In the genomic region with DNA sequence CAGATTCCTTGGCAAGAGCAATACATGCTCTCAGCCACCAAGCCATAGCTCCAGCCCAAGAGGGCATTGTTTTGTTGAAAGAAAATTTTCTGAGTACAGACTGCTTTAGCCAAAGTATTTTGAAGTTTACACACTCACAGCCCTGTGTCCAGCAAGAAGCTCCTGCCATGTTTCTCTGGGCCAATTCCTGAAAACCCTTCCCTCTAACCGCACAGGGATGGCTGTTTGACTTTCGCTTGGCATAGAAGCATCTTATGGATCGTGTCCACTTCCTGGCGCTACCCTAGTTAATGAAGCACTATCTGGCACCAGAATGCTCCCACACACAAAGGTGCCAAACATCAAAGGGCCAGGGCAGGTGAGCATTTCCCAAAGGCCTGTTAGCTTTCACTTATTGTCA, we compare ENCODE assay signal across 32 mouse cellular contexts. TPM values are rescaled to one million over a fixed set of nuclear protein-coding genes. Genes with fewer than 3 reads are reported as not detected.
DNase-seq lines count a peak whose midpoint lies in the region; ATAC-seq and TF ChIP-seq lines count a peak whose summit lies in the region.
"Had no signal": no experiment of that assay in that cellular context is flagged by ENCODE, and none has a peak within 500 bp of the region (broad histone marks: within the 10 kb centered on the region; RNA-seq: fewer than 3 reads in every experiment).

No protein-coding gene starts in this region.

- 89% methylated on average over 4 of the region's 4 CpGs for WGBS in heart, embryonic 11.5 days (ENCODE audit: insufficient replicate concordance)

- peak; percentile 80 for DNase-seq in heart, adult 11 months
- no peak for DNase-seq in testis, postnatal 14 days (ENCODE audit: low spot score)
- peak; percentile 15 to 56 for DNase-seq in cerebellum, postnatal 14 days
- DNase-seq: adrenal gland, adult 8-10 months; B cell, adult 2 months; kidney, postnatal 36 days; liver, embryonic 13.5 days; lung, adult 18-20 months; lung, postnatal 4 days; right cerebral cortex, postnatal 25 days; spleen, adult 18-20 months; thymus, adult 2 months; thymus, postnatal 36 days had no signal

- TF ChIP-seq CTCF in testis, adult 2 months (IDR thresholded peaks at IDR 0.05; ENCODE audit: control insufficient read depth, insufficient read depth, insufficient replicate concordance, low read depth, low read length) = no peak

- H3K27ac ChIP-seq in heart, embryonic 11.5 days (ENCODE audit: low read depth, low read length) = no peak overlapping the region
- H3K27ac ChIP-seq in testis, adult 2 months (ENCODE audit: control insufficient read depth, insufficient read depth, low read depth, low read length) = no peak overlapping the region
- H3K27ac ChIP-seq: embryonic facial prominence, embryonic 13.5 days; heart, embryonic 15.5 days; kidney, embryonic 15.5 days; layer of hippocampus, adult 2 months; left cerebral cortex, adult 2 months; limb, embryonic 13.5 days; liver, embryonic 13.5 days; midbrain, embryonic 13.5 days had no signal

- no peak for ATAC-seq in heart, embryonic 11.5 days (replicated peaks; ENCODE audit: insufficient number of reproducible peaks, low FRiP score, low TSS enrichment)
- ATAC-seq in megakaryocyte-erythroid progenitor cell, adult 5-6 weeks (replicated peaks; ENCODE audit: low FRiP score, low TSS enrichment, poor library complexity, severe bottlenecking) = no peak
- ATAC-seq in activated CD4-positive, CD25-positive, alpha-beta regulatory T cell, adult 4 months = no peak
- ATAC-seq: forebrain, embryonic 16.5 days; hindbrain, embryonic 16.5 days; intestine, embryonic 16.5 days; lung, postnatal 0 days; midbrain, embryonic 13.5 days had no signal

- no peak overlapping the region for H3K4me2 ChIP-seq in heart, embryonic 11.5 days
- H3K4me2 ChIP-seq: embryonic facial prominence, embryonic 13.5 days; heart, embryonic 15.5 days; kidney, embryonic 15.5 days; limb, embryonic 13.5 days; liver, embryonic 13.5 days; midbrain, embryonic 13.5 days had no signal

- no peak overlapping the region for H3K4me3 ChIP-seq in heart, embryonic 11.5 days (ENCODE audit: low read depth, low read length)
- H3K4me3 ChIP-seq in testis, adult 2 months (ENCODE audit: control insufficient read depth, low read depth, low read length) = peak overlapping the region; percentile 45; the same call in 1 of the 2 replicates
- H3K4me3 ChIP-seq: embryonic facial prominence, embryonic 13.5 days; heart, embryonic 15.5 days; kidney, embryonic 15.5 days; layer of hippocampus, adult 2 months; left cerebral cortex, adult 2 months; limb, embryonic 13.5 days; liver, embryonic 13.5 days; megakaryocyte, embryonic 14.5 days; midbrain, embryonic 13.5 days had no signal

- no peaks in the 10 kb centered on the region for H3K27me3 ChIP-seq in heart, embryonic 11.5 days (ENCODE audit: control insufficient read depth, insufficient read depth, low read length)
- H3K27me3 ChIP-seq in testis, adult 2 months (ENCODE audit: control insufficient read depth, insufficient read depth, low read length) = no peaks in the 10 kb centered on the region
- H3K27me3 ChIP-seq: embryonic facial prominence, embryonic 13.5 days; heart, embryonic 15.5 days; kidney, embryonic 15.5 days; limb, embryonic 13.5 days had no signal

- no peak for TF ChIP-seq POLR2A in testis, adult 2 months (IDR thresholded peaks at IDR 0.05; ENCODE audit: control insufficient read depth, low read depth, low read length)

- no peaks in the 10 kb centered on the region for H3K4me1 ChIP-seq in heart, embryonic 11.5 days (ENCODE audit: control insufficient read depth, insufficient read depth, low read length)
- H3K4me1 ChIP-seq in testis, adult 2 months (ENCODE audit: control insufficient read depth, insufficient read depth, low read length) = peaks cover 7% of the 10 kb centered on the region
- H3K4me1 ChIP-seq: embryonic facial prominence, embryonic 13.5 days; heart, embryonic 15.5 days; limb, embryonic 13.5 days; liver, embryonic 13.5 days; megakaryocyte, embryonic 14.5 days; midbrain, embryonic 13.5 days had no signal

- no peaks in the 10 kb centered on the region for H3K36me3 ChIP-seq in heart, embryonic 11.5 days (ENCODE audit: control insufficient read depth, insufficient read depth, low read length)
- H3K36me3 ChIP-seq in testis, adult 2 months (ENCODE audit: control insufficient read depth, insufficient read depth, low read length) = no peaks in the 10 kb centered on the region
- H3K36me3 ChIP-seq: embryonic facial prominence, embryonic 13.5 days; heart, embryonic 15.5 days; kidney, embryonic 15.5 days; limb, embryonic 13.5 days; liver, embryonic 13.5 days; midbrain, embryonic 13.5 days had no signal

- no peak overlapping the region for H3K9ac ChIP-seq in heart, embryonic 11.5 days (ENCODE audit: low read depth, low read length)
- H3K9ac ChIP-seq: embryonic facial prominence, embryonic 13.5 days; heart, embryonic 15.5 days; kidney, embryonic 15.5 days; limb, embryonic 13.5 days; liver, embryonic 13.5 days; midbrain, embryonic 13.5 days had no signal

- no peaks in the 10 kb centered on the region for H3K9me3 ChIP-seq in heart, embryonic 11.5 days (replicated peaks; ENCODE audit: control insufficient read depth, low read length)
- H3K9me3 ChIP-seq: embryonic facial prominence, embryonic 13.5 days; heart, embryonic 15.5 days; kidney, embryonic 15.5 days; limb, embryonic 13.5 days; liver, embryonic 13.5 days; megakaryocyte, embryonic 14.5 days; midbrain, embryonic 13.5 days had no signal

RNA-seq across cellular contexts. Expression of gene Lipt2, which starts 10.5 kb away (rescaled TPM):
- polyA plus RNA-seq in heart, embryonic 11.5 days (2014; fragmentation: Nextera tagmentation; extraction: Ambion mirVana) = 12.8 and 17.3 TPM in 2 replicates
- 2.2 TPM in 2 replicates for polyA plus RNA-seq in testis, adult 2 months (2012; rRNA removed)
- total RNA-seq in megakaryocyte-erythroid progenitor cell, adult 5-6 weeks (2014; fragmentation: Nextera tagmentation) = 5.2 and 13.0 TPM in 2 replicates
- total RNA-seq in megakaryocyte-erythroid progenitor cell, adult 5-6 weeks (2017) = 8.5 and 16.9 TPM in 2 replicates
- under 1 TPM in 1 of 2 experiments, not detected in 1; 0.56 TPM for polyA plus RNA-seq in activated CD4-positive, CD25-positive, alpha-beta regulatory T cell, adult 4 months (2017; shearing (Covaris generic))
- total RNA-seq: monocyte, adult 5-6 weeks had no signal

RNA-seq across cellular contexts. Expression of gene Pold3, which starts 27.2 kb away (rescaled TPM):
- 44.6 and 50.6 TPM in 2 replicates for polyA plus RNA-seq in heart, embryonic 11.5 days (2014; fragmentation: Nextera tagmentation; extraction: Ambion mirVana)
- 50.6 and 51.6 TPM in 2 replicates for polyA plus RNA-seq in testis, adult 2 months (2012; rRNA removed)
- 91.8 and 98.7 TPM in 2 replicates for total RNA-seq in megakaryocyte-erythroid progenitor cell, adult 5-6 weeks (2014; fragmentation: Nextera tagmentation)
- 97.0 and 121 TPM in 2 replicates for total RNA-seq in megakaryocyte-erythroid progenitor cell, adult 5-6 weeks (2017)
- 10 to 100 TPM; 40.6 to 44.4 TPM for polyA plus RNA-seq in activated CD4-positive, CD25-positive, alpha-beta regulatory T cell, adult 4 months (2017; shearing (Covaris generic))

RNA-seq across cellular contexts. Expression of gene Kcne3, which starts 27.7 kb away (rescaled TPM):
- polyA plus RNA-seq in heart, embryonic 11.5 days (2014; fragmentation: Nextera tagmentation; extraction: Ambion mirVana) = 5.7 and 5.9 TPM in 2 replicates
- 193 and 197 TPM in 2 replicates for polyA plus RNA-seq in testis, adult 2 months (2012; rRNA removed)
- 4.1 TPM in 1 of 2 replicates, not detected in the other for total RNA-seq in megakaryocyte-erythroid progenitor cell, adult 5-6 weeks (2014; fragmentation: Nextera tagmentation)
- total RNA-seq in megakaryocyte-erythroid progenitor cell, adult 5-6 weeks (2017) = 0.38 TPM in 1 of 2 replicates, not detected in the other
- polyA plus RNA-seq in activated CD4-positive, CD25-positive, alpha-beta regulatory T cell, adult 4 months (2017; shearing (Covaris generic)) = not detected
- total RNA-seq: layer of hippocampus, postnatal 14 days; left cerebral cortex, postnatal 25 days had no signal

Comparison
In these comparisons a context has a peak if more than half of its experiments do, and no peak if none do; other contexts are left out.
1. RNA of gene Kcne3, which starts 27.7 kb away (polyA plus RNA-seq): 193 to 197 TPM in testis, adult 2 months; 5.7 to 5.9 TPM in heart, embryonic 11.5 days and not detected in activated CD4-positive, CD25-positive, alpha-beta regulatory T cell, adult 4 months; every median in the first group is over 10 times any median in the second.